Mouse (Mus musculus) CH12.LX (cell line): ENCODE data around the gene Atp2b4.

ENCODE experiments used
- CHD2 ChIP-seq: IDR thresholded peaks from 2 replicates; pipeline ENCODE4 v1.6.1; 2011; ENCODE audit warnings: low read length, improper control_type of control experiment
- CTCF ChIP-seq, 2 experiments: IDR thresholded peaks in 1 of 2; conservative IDR thresholded peaks in 1 of 2; 2 replicates each; pipeline ENCODE4 v1.5.1; 2011 to 2012; ENCODE audit warnings: low read depth in 2 of 2, low read length in 2 of 2, improper control_type of control experiment in 1 of 2, inconsistent platforms in 1 of 2, mild to moderate bottlenecking in 1 of 2, moderate library complexity in 1 of 2
- EP300 ChIP-seq: IDR thresholded peaks from 2 replicates; pipeline ENCODE4 v1.6.1; 2011; ENCODE audit warnings: low read length, improper control_type of control experiment
- MAFK ChIP-seq: IDR thresholded peaks from 2 replicates; pipeline ENCODE4 v1.6.1; 2011; ENCODE audit warnings: low read length, improper control_type of control experiment; ENCODE audit not compliant: insufficient replicate concordance
- MXI1 ChIP-seq: IDR thresholded peaks from 2 replicates; pipeline ENCODE4 v1.6.1; 2011; ENCODE audit warnings: mild to moderate bottlenecking, low read depth, low read length, improper control_type of control experiment
- MYC ChIP-seq: IDR thresholded peaks from 2 replicates; pipeline ENCODE4 v1.6.1; 2011; ENCODE audit warnings: low read depth, mild to moderate bottlenecking, improper control_type of control experiment, low read length
- NRF1 ChIP-seq: IDR thresholded peaks from 2 replicates; pipeline ENCODE4 v1.6.1; 2014; ENCODE audit warnings: low read depth, mild to moderate bottlenecking, inconsistent platforms, low read length, improper control_type of control experiment, moderate library complexity
- POLR2A ChIP-seq: IDR thresholded peaks from 2 replicates; pipeline ENCODE4 v1.6.1; 2011; ENCODE audit warnings: low read depth, mild to moderate bottlenecking, improper control_type of control experiment, low read length
- POLR2AphosphoS2 ChIP-seq: IDR thresholded peaks from 2 replicates; pipeline ENCODE4 v1.6.1; 2011; ENCODE audit warnings: low read depth, low read length, improper control_type of control experiment
- RAD21 ChIP-seq: IDR thresholded peaks from 2 replicates; pipeline ENCODE4 v1.6.1; 2011; ENCODE audit warnings: low read depth, mild to moderate bottlenecking, low read length, improper control_type of control experiment, moderate library complexity
- TBP ChIP-seq: conservative IDR thresholded peaks from 2 replicates; pipeline ENCODE4 v1.6.1; 2011; ENCODE audit warnings: low read depth, low read length, improper control_type of control experiment
- UBTF ChIP-seq: IDR thresholded peaks from 2 replicates; pipeline ENCODE4 v1.6.1; 2012; ENCODE audit warnings: low read depth, mild to moderate bottlenecking, inconsistent platforms, low read length, improper control_type of control experiment, moderate library complexity
- USF1 ChIP-seq: IDR thresholded peaks from 2 replicates; pipeline ENCODE4 v1.6.1; 2014; ENCODE audit warnings: low read depth, mild to moderate bottlenecking, inconsistent platforms, low read length, improper control_type of control experiment

- TF ChIP-seq EP300 (no peak), CTCF (conservative IDR thresholded peaks at IDR 0.05 in 1 of 2, IDR thresholded peaks at IDR 0.05 in 1 of 2; ENCODE audit: low read depth in 2 of 2, low read length in 2 of 2) (no peak), RAD21 (no peak), CHD2 (no peak), MYC (no peak), POLR2AphosphoS2 (no peak), NRF1 (no peak), POLR2A (no peak), MAFK (no peak), TBP (no peak), USF1 (no peak), MXI1 (no peak), UBTF (no peak)
Observed at GRCm38 (mm10) chr1:133656811-133657210, 144.0 kb downstream of the Atp2b4 start.
